9 mouse cellular contexts compared by ENCODE assay signal in genomic region chr19:55423952-55424351, GRCm38 (mm10).
DNase-seq lines count a peak whose midpoint lies in the region; ATAC-seq lines count a peak whose summit lies in the region.
"Had no signal": no experiment of that assay in that cellular context is flagged by ENCODE, and none has a peak within 500 bp of the region (broad histone marks: within the 10 kb centered on the region; RNA-seq: fewer than 3 reads in every experiment).

No protein-coding gene starts in this region.

- peak; percentile 94 for DNase-seq in forebrain, embryonic 14.5 days (ENCODE audit: low spot score)
- no peak for DNase-seq in forebrain, embryonic 11.5 days (ENCODE audit: low spot score)
- DNase-seq in adrenal gland, adult 18-20 months (ENCODE audit: low spot score in 2 of 2) = peak; percentile 44 to 58
- DNase-seq in fat pad, adult 2 months (ENCODE audit: extremely low read depth, low read depth, low spot score) = peak; percentile 57
- DNase-seq in heart, postnatal 14 days = peak; percentile 58 to 77
- peak; percentile 40 to 83 for DNase-seq in left cerebral cortex, adult 9 months (ENCODE audit: low spot score in 2 of 2)
- DNase-seq in natural killer cell, adult 2 months (ENCODE audit: low spot score in 2 of 2) = no peak

- no peak overlapping the region for H3K9ac ChIP-seq in forebrain, embryonic 14.5 days (ENCODE audit: low read length)
- no peak overlapping the region for H3K9ac ChIP-seq in forebrain, embryonic 11.5 days (ENCODE audit: low read length)
- H3K9ac ChIP-seq in midbrain, embryonic 16.5 days (ENCODE audit: low read depth, low read length) = no peak overlapping the region

- H3K27ac ChIP-seq in forebrain, embryonic 14.5 days (ENCODE audit: low read depth, low read length) = no peak overlapping the region
- no peak overlapping the region for H3K27ac ChIP-seq in forebrain, embryonic 11.5 days (ENCODE audit: low read depth, low read length)
- no peak overlapping the region for H3K27ac ChIP-seq in midbrain, embryonic 16.5 days (ENCODE audit: low read length)

- peaks cover 16% of the 10 kb centered on the region for H3K4me1 ChIP-seq in forebrain, embryonic 14.5 days (ENCODE audit: control insufficient read depth, insufficient read depth, low read length)
- H3K4me1 ChIP-seq in forebrain, embryonic 11.5 days (replicated peaks; ENCODE audit: control insufficient read depth, insufficient read depth, low read length) = peaks cover 14% of the 10 kb centered on the region
- 0 out of 2 replicates have a peak, but pooled peaks cover 3% of the 10 kb centered on the region for H3K4me1 ChIP-seq in midbrain, embryonic 16.5 days (ENCODE audit: control insufficient read depth, insufficient read depth, low read length)

- WGBS in forebrain, embryonic 14.5 days = 34% methylated on average over 8 of the region's 8 CpGs
- WGBS in forebrain, embryonic 11.5 days = 82% methylated on average over 8 of the region's 8 CpGs
- 63% methylated on average over 8 of the region's 8 CpGs for WGBS in midbrain, embryonic 16.5 days

- peak; percentile 84 for ATAC-seq in forebrain, embryonic 14.5 days
- no peak for ATAC-seq in forebrain, embryonic 11.5 days (replicated peaks; ENCODE audit: low FRiP score)
- peak; percentile 71 for ATAC-seq in midbrain, embryonic 16.5 days

- H3K4me2 ChIP-seq in forebrain, embryonic 14.5 days (ENCODE audit: low read length) = no peak overlapping the region
- no peak overlapping the region for H3K4me2 ChIP-seq in forebrain, embryonic 11.5 days (ENCODE audit: low read depth, low read length, severe bottlenecking)
- no peak overlapping the region for H3K4me2 ChIP-seq in midbrain, embryonic 16.5 days (ENCODE audit: low read length)

- no peaks in the 10 kb centered on the region for H3K27me3 ChIP-seq in forebrain, embryonic 14.5 days (replicated peaks; ENCODE audit: control insufficient read depth, insufficient read depth, low read length)
- no peaks in the 10 kb centered on the region for H3K27me3 ChIP-seq in forebrain, embryonic 11.5 days (ENCODE audit: control insufficient read depth, insufficient read depth, low read length)
- no peaks in the 10 kb centered on the region for H3K27me3 ChIP-seq in midbrain, embryonic 16.5 days (ENCODE audit: control insufficient read depth, insufficient read depth, low read depth, low read length)

- H3K9me3 ChIP-seq in forebrain, embryonic 14.5 days (replicated peaks; ENCODE audit: control insufficient read depth, low read length) = no peaks in the 10 kb centered on the region
- no peaks in the 10 kb centered on the region for H3K9me3 ChIP-seq in forebrain, embryonic 11.5 days (ENCODE audit: control insufficient read depth, low read length)
- no peaks in the 10 kb centered on the region for H3K9me3 ChIP-seq in midbrain, embryonic 16.5 days (replicated peaks; ENCODE audit: control insufficient read depth, low read length, poor library complexity, severe bottlenecking)

- intact Hi-C loops in heart, postnatal 14 days (cut with DNase I) = no loop called here

- H3K4me3 ChIP-seq in forebrain, embryonic 14.5 days (ENCODE audit: low read depth, low read length) = no peak overlapping the region
- no peak overlapping the region for H3K4me3 ChIP-seq in forebrain, embryonic 11.5 days (ENCODE audit: low read depth, low read length)
- no peak overlapping the region for H3K4me3 ChIP-seq in midbrain, embryonic 16.5 days (ENCODE audit: low read depth, low read length)
- H3K4me3 ChIP-seq: erythroblast, embryonic 14.5 days had no signal

- no peaks in the 10 kb centered on the region for H3K36me3 ChIP-seq in forebrain, embryonic 14.5 days (ENCODE audit: control insufficient read depth, insufficient read depth, low read length)
- no peaks in the 10 kb centered on the region for H3K36me3 ChIP-seq in forebrain, embryonic 11.5 days (ENCODE audit: control insufficient read depth, insufficient read depth, low read length)
- no peaks in the 10 kb centered on the region for H3K36me3 ChIP-seq in midbrain, embryonic 16.5 days (ENCODE audit: control insufficient read depth, insufficient read depth, low read length)

Comparison
In these comparisons a context has a peak if more than half of its experiments do, and no peak if none do; other contexts are left out.
1. DNase-seq: peak in forebrain, embryonic 14.5 days (single experiment), adrenal gland, adult 18-20 months (2 of 2), fat pad, adult 2 months (single experiment), heart, postnatal 14 days (2 of 2) and left cerebral cortex, adult 9 months (2 of 2); none in forebrain, embryonic 11.5 days (single experiment) and natural killer cell, adult 2 months (0 of 2).